Mouse (Mus musculus): Measurements from ENCODE around the gene Akain1.

Gene Akain1

DNA sequence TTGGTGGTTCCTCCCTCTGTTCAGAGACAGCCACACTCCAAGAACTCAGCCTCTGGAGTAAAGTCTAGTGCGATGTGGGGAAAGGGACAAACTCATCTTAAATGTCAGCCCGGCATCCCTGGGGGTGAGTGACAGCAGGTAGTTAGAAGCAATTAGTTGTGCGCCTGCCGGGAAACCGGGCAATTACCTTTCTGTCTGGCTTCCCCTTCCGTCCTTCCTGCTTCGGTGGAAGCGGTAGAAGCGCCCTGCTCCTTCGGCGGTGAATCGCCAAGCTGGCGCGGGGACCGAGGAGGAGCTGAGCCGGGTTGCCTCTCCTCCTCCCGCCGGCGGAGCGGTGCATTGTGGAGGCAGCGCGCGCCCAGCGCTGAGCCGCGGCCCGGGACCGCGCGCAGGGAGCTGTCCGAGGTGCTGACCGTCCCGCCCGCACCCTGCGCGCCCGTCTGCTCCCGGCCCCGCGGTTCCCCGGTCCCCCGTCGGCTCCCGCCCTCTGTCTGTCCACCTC, at the start of gene Akain1:
Gene Akain1 (plus strand): TSS at position 337 of the 502 bp plus-strand sequence.
- in situ Hi-C loops (cut with MboI; ENCODE audit: low pct_unique_long_range_greater_than_20kb in 1 of 2, low sequenced_read_pairs in 2 of 2, unreplicated experiment in 1 of 2), result no loop called here

DNA sequence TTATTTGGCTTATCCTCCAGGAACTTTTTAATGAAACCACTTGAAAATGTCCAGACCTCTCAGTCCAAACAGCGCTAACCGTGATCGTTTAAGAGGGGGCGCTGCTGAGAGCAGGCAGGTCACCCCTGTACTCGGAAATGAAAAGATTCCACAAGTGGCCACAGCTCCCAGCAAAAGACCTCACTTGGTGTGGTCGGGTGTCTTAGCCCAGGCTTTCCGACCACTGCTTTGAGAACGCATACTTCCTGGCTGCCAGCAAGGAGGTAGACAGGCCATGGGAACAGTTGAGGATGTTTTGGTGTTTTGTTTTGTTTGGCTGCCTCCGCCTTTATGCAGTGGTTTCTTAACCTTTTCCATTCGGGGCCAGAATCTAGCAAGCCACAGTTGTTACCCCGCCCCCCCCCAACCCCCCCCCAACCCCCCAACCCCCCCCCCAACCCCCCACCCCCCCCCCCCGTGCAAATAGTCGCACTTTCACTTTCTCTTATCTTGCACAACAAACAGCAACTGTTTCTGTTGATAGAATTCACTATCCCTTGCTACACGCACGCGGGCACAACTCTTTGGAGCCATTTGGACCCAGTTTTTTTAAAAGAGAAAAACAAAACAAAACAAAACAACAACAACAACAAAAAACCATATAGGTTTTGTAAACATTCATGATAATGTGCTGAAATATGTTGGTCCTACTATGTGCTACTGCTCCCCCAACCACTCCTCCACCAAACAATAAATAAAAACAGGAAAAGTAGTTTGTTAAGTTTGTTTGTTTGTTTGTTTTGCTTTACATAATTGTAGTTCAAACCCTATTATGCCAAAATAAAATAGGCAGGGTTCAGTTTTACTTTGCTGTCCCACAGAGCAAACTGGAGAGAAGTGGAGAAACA, 42.7 kb upstream of the Akain1 start:
- in situ Hi-C loops (cut with MboI; ENCODE audit: low pct_unique_long_range_greater_than_20kb in 1 of 2, low sequenced_read_pairs in 2 of 2, unreplicated experiment in 1 of 2), result no loop called here

DNA sequence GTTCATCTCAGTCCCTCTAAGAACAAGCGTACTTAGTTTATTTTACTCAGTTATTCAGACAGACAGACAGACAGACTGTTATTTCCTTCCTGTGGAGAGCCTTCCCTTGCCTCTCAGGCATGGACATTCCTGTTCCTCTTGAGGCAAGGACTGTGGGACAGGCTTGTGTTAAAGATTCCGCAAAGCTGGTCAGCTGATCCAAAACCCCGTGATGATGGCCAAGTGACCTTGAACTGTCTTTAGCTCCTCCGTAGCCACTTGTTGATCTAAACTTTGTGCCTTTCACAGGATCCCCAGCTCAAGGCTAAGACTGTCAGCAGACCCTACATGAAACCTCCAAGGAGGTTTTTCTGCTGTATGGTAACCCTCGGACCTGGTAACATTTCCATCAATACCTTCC, 42.0 kb upstream of the Akain1 start:
- in situ Hi-C loops (cut with MboI; ENCODE audit: low pct_unique_long_range_greater_than_20kb in 1 of 2, low sequenced_read_pairs in 2 of 2, unreplicated experiment in 1 of 2), result no loop called here

DNA sequence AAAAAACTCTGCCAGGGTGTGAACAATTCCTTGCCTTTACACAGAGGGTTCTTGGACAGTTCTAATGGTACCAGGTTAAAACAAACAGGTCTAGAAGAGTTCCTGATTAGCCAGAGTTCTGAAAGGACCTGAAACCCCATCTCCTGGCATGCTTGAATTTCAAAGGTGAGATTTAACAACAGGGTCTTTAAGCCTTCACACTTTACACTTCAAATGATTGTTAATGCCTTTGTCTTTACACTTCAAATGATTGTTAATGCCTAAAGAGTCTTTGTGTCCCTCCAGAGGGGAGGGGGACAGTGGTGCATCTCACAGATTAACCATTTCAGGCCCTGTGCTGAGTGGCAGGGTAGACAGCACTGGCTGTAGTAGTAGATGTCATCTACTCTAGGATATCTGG, 41.0 kb upstream of the Akain1 start:
- in situ Hi-C loops (cut with MboI; ENCODE audit: low pct_unique_long_range_greater_than_20kb in 1 of 2, low sequenced_read_pairs in 2 of 2, unreplicated experiment in 1 of 2), result no loop called here

DNA sequence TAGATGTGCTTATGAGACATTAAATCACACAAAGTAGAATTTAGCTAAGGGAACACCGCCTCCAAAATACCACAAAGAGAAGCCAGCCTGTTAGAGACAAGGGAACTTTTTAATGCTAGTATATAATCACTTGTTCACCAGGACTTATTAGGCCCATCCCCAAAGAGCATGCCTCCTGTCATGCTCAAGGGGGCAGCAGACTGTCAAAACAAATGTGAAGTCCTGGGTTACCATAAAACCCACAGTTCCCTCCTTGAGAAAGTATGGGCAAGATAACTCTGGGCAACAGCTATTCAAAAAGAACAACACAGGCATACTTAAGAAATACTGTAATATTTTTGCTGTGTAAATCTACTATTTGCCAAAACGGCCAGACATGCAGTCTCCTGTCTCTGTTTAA, 38.0 kb upstream of the Akain1 start:
- in situ Hi-C loops (cut with MboI; ENCODE audit: low pct_unique_long_range_greater_than_20kb in 1 of 2, low sequenced_read_pairs in 2 of 2, unreplicated experiment in 1 of 2), result no loop called here

DNA sequence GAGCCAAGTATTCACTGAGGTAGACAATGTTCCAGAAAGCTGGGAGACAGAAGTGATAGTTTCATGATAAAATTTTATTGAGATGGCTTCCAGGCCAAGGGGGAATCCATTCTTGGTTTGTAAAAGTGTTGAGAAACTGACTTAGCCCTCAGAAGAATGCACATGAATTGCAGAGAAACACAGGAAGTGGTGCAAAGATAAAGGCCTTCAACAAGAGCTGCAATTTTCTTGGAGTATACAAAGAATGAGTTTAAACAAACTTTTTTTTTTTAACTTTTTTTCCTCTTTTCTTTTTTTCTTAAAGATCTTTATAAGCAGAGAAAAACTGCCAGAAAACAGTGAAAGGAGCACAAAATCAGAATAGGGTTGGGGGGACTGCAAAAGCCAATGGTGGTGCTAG, 23.0 kb upstream of the Akain1 start:
- in situ Hi-C loops (cut with MboI; ENCODE audit: low pct_unique_long_range_greater_than_20kb in 1 of 2, low sequenced_read_pairs in 2 of 2, unreplicated experiment in 1 of 2), result no loop called here

DNA sequence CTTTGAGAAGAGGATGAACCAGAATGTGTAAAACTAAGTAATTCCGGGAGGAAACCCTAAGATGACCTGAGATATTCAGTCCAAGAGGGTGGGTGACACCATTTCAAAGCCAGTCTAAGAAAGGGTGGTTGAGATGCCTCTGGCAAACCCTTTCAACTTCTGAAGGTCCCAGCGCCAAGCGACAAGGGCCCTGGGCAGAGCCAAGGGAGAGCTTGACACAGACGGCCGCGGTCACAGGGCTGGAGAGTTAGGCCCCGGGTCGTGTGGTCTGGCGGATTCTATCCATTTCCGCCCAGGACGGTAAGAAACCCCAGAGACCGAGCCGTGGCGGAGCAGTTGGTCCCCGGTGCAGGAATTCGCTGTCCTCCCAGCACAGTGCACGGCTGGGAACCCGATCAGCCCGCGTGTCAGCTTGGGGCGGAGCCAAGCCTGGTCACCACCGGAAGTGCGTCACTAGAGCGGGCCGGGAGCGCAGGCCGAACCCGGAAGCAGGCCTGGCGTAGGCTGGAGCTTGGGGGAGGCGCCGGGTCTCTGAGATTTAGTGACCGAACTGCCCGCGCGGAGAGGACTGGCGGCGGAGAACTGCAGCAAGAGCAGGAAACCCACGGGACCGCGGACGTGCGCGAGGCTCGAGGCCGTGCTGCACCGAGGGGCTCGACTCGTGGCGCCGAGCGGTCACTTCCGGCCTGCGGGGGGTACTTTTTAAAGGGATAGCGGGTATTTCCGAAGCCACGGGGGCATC, 22.0 kb upstream of the Akain1 start:
- in situ Hi-C loops (cut with MboI; ENCODE audit: low pct_unique_long_range_greater_than_20kb in 1 of 2, low sequenced_read_pairs in 2 of 2, unreplicated experiment in 1 of 2), result no loop called here

DNA sequence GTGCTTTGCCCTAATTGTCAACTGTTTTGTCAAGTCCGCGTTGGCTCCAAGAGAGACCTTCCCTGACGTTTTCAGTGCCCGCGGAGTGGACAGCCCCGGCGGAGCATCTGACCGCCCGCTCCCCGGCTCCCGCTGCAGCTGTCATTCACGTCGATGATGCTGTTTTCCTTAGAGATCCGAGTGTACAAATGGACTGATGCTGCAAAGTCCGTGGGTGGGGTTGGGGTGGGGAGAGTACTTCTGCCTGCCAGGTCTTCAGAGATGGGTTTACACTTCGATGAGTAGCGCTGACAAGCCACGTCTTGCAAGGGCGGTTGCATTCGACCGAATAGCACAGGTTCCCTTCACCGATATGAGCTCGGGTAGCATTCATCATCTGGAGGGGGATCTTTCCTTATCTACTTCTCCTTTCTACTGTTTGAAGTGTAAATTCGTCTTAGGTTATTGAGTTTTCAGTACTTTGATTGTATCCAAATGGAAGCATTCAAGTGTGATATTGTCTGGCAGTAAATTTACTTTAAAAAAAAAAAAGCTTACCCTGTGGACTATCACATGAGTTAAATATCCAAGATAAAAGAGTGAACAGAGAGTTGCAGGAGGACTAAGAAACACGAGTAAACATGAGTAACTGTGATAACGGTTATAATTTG, 21.3 kb upstream of the Akain1 start:
- in situ Hi-C loops (cut with MboI; ENCODE audit: low pct_unique_long_range_greater_than_20kb in 1 of 2, low sequenced_read_pairs in 2 of 2, unreplicated experiment in 1 of 2), result no loop called here

DNA sequence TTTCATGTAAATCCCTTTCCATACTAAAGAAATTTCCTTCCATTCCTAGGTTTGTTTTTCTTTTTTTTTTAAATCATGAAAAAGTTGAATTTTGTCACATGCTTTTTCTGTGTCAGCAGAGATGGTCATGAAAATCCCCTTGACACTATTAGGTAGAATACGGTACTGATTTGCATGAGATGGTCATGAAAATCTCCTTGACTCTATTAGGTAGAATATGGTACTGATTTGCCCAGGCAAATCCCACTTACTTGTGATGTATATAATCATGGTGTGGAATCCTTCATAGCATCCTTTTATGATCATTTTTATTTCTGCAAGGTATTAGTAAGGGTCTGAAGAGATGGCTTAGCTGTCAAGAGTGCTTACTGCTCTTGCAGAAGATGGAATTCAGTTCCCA, 17.5 kb upstream of the Akain1 start:
- in situ Hi-C loops (cut with MboI; ENCODE audit: low pct_unique_long_range_greater_than_20kb in 1 of 2, low sequenced_read_pairs in 2 of 2, unreplicated experiment in 1 of 2), result no loop called here

DNA sequence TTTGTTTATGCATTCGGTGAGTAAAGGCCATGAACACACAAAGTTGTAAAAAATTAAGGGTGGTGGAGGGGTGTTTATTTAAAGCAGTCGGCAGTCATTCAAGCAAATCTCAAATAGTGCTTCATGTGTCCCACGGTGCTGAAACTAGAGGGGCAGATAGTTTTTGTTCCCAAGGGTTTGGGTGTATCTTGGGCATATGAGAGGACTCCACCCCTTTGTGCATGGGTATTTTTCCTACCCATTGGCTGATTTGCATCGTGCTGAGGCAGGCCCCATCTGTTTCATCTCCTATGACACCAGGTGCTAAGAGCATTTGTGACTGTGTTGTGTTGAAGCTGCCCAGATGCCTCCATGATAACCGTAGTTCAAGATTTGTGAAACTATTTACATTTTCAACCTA, 1.3 kb upstream of the Akain1 start:
- in situ Hi-C loops (cut with MboI; ENCODE audit: low pct_unique_long_range_greater_than_20kb in 1 of 2, low sequenced_read_pairs in 2 of 2, unreplicated experiment in 1 of 2), result no loop called here

DNA sequence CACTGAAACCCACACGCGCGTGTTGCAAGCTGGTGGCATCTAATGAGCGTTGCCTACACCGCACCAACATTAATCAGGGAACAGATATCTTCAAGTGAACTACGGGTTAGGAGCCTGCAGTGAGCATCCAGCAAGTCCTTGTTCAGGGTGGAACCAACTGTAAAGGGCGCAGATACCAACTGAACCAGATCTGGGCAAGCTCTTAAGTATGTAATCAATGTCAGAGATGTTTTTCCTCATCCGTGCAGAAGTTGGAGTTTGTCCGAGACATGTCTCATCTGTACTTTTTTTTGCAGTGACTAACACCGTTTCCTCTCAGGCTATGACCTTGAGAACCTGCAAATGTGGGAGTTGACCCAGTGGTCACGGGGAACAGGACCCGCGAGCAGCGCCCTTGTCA, 640 bp upstream of the Akain1 start:
- in situ Hi-C loops (cut with MboI; ENCODE audit: low pct_unique_long_range_greater_than_20kb in 1 of 2, low sequenced_read_pairs in 2 of 2, unreplicated experiment in 1 of 2), result no loop called here

DNA sequence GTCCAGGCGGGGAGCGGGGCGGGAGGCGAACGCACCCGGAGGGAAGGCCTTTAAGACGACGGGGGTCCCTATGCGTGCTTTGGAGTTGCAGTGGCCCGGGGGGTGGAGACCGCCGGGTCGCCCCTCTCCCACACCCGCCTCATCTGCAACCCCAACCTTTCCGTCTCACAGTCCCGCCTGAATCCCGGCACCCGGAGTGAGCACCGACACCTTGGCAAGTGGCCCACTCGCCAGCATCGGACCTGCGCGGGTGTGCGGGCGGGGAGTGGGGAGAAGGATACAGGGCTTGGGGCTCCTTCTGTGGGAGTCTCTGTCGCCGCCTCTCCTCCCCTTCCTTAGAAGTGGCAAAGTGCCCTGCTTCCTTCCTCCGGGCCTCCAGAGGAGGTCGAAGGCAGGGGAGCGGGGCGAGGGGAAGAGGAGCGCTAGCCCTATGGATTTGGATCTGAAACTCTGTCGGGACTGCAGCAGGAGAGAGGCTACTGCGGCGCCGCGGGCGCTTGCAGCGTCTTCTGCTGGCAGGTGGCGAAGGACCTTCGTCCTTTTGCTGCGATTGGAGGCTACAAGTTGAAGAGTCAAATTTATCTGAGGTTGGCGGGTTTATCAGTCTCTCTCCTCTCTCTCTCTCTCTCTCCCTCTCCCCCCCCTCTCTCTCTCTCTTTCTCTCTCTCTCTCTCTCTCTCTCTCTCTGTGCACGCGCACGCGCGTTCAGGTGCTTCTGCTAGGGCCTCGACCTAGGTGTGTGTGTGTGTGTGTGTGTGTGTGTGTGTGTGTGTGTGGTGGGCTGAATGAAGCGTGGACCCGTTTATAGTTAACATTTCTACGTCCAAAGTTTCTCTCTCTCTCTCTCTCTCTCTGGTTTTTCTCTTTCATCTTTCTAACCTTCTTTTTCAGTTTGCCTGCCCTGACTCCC, 700 bp downstream of the Akain1 start:
- in situ Hi-C loops (cut with MboI; ENCODE audit: low pct_unique_long_range_greater_than_20kb in 1 of 2, low sequenced_read_pairs in 2 of 2, unreplicated experiment in 1 of 2), result no loop called here

DNA sequence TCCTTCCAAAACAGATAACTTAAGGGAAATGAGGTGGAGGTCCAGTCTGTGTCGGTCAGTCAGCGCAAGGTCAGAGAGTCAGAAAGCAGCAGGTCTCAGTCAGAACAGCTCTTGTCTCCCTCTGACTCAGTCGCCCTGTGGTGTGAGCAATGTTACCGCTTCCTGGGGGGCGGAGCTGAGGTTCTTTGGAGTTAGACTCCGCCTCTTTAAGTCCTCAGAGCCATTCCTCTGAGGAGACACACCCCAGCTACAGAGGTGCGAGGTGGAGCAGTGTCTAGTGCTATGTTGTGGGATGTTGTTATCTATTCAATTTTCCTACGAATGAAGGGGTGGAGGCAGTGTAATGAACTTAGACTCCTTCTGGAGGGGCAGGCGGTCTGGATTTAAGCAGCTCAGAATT, 1.9 kb downstream of the Akain1 start:
- in situ Hi-C loops (cut with MboI; ENCODE audit: low pct_unique_long_range_greater_than_20kb in 1 of 2, low sequenced_read_pairs in 2 of 2, unreplicated experiment in 1 of 2), result no loop called here

DNA sequence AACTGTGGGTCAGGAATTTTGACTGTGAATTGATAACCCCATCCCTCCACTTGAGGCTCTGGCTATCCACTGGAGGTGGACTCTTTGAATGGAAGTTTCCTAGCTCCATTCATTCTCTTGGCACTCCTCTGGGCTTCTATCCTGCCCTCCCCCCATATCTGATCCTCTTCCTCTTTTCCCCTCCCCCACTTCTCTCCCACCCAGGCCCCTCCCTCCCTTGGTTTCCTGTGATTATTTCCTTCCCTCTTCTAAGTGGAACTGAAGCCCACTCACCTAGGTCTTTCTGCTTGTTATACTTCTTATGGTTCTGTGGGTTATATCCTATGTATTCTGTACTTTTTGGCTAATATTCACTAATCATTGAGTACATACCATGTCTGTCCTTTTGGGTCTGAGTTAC, 9.6 kb downstream of the Akain1 start:
- in situ Hi-C loops (cut with MboI; ENCODE audit: low pct_unique_long_range_greater_than_20kb in 1 of 2, low sequenced_read_pairs in 2 of 2, unreplicated experiment in 1 of 2), result no loop called here

DNA sequence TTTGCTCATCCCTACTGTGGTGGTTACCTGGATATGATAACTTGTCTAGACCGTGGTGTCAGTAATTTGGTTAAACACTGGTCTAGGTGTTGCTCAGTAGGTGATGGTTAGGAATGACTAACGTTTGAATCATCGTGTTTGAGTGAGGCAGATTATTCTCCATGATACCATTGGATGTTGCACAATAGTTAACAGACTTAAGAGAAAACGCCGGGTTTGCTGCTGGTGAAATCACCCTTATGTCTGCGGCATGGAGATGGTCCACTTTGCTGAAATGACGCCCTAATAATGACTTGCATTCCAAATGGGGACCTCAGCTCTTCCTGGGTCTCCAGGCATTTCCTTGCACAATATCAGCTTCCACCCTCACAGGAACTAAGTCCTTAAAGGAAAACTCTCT, 22.6 kb downstream of the Akain1 start:
- in situ Hi-C loops (cut with MboI; ENCODE audit: low pct_unique_long_range_greater_than_20kb in 1 of 2, low sequenced_read_pairs in 2 of 2, unreplicated experiment in 1 of 2), result no loop called here

DNA sequence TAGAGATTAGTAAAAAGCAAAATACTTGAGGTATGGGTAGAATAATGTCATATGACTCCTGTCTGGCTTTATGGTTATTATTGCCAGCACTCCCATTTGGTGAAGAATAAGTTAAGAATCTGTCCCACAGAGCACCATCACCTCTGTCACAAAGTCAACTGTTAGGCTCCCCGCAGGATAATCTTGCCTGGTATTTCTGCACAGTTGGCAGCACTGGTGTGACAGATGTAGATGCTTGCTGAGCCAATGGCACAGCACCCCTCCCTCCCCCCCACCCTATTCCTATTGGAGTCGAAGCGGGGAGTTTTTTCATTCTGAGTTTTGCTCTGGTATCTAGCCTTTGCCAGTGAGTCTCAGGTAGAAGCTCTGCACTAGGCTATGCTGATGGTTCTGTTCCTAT, 23.9 kb downstream of the Akain1 start:
- in situ Hi-C loops (cut with MboI; ENCODE audit: low pct_unique_long_range_greater_than_20kb in 1 of 2, low sequenced_read_pairs in 2 of 2, unreplicated experiment in 1 of 2), result no loop called here

DNA sequence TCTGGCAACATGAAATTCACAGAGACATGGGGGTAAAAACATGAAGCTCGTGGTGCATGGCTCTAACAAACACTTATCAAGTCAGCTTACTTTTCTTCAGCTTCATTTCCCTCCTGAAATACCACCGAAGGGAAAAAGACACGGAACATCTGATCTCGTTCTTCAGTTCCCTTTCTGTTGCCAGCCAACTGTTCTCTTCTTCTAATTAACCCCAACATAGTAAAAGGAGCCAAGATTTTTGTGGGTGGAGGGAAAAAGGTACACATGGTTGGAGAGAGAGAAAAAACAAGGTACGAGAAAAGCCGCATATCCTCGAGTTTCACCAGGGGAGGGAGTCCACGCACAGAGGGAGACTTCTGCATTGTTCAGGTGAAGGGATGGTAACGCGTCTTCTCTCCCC, 32.0 kb downstream of the Akain1 start:
- in situ Hi-C loops (cut with MboI; ENCODE audit: low pct_unique_long_range_greater_than_20kb in 1 of 2, low sequenced_read_pairs in 2 of 2, unreplicated experiment in 1 of 2), result no loop called here

DNA sequence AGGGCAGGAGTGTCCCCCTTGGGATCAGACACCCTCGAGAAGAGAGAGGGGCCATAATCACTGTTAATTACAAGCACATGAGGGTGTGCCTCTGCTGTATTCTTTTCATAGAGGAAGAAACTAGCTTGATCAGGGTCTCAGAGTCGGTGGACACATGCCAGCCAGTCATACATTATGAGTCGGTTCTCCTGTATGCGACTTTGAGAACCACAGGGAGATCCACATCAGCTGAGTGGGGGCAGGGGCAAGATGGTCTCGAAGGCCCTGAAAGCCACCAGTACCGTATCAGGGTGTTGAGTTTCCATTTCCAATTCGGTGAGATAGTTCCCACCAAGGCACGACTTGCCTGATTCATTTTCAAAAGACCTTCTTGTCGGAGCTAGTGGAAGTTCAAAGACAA, 33.3 kb downstream of the Akain1 start:
- in situ Hi-C loops (cut with MboI; ENCODE audit: low pct_unique_long_range_greater_than_20kb in 1 of 2, low sequenced_read_pairs in 2 of 2, unreplicated experiment in 1 of 2), result no loop called here
